Mouse (Mus musculus): Measurements from ENCODE around the gene Fam131b.

GRCm38 (mm10) chr6:42330946-42331345 lies 6.5 kb upstream of the Fam131b start:
- TF ChIP-seq CTCF (conservative IDR thresholded peaks at IDR 0.05; ENCODE audit: low read length), result no peak
- no peak for TF ChIP-seq NANOG (IDR thresholded peaks at IDR 0.05; ENCODE audit: borderline replicate concordance, low read length)

All from E14TG2a.4 (cell line).